Mouse (Mus musculus): Measurements from ENCODE around the gene Fam19a3.

DNA sequence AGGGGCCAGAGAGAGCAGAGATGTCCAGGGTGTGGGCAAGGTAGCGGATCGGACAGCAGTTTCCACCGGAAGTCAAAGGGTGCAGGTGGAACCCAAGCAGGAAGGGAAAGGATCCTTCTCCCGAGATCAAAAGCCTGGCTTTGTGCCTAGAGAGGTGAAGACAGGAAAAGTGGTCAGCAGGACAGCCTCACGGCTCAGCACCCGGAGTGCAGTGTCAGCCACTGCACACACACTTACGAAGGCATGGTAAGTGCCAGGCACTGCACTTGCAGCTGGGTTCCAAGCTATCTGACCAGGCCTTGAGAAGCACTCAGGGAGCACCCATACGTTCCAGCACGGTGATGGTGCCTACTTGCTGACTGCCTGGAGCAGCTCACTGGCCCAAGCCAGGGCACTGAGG lies 23.9 kb upstream of the Fam19a3 start:
- no peak for TF ChIP-seq CTCF (IDR thresholded peaks at IDR 0.05; ENCODE audit: extremely low read depth, insufficient read length, insufficient replicate concordance, low read depth, low read length)
- no peak for TF ChIP-seq POLR2A (IDR thresholded peaks at IDR 0.05; ENCODE audit: low read depth, low read length)
